Mouse (Mus musculus) hindbrain, embryonic 10.5 days (tissue): ENCODE results near the gene Stk39. TPM values are rescaled to one million over a fixed set of nuclear protein-coding genes. Genes with fewer than 3 reads are reported as not detected.
"Not testable (repeated sequence)": the region's sequence is repeated elsewhere in the genome, so short reads cannot be mapped to it uniquely, and the experiment has no call there.

Source experiments
- DNase-seq: peaks from one replicate; pipeline ENCODE4 v3.0.0-alpha.2; 2017; ENCODE audit warnings: low spot score
- H3K27ac ChIP-seq: fragments of 300-500 bp; sonication (generic); 2 replicates; pipeline ENCODE4 v1.5.1; 2016; ENCODE audit warnings: mild to moderate bottlenecking, moderate library complexity
- H3K27me3 ChIP-seq: fragments of 300-500 bp; sonication (generic); 2 replicates; pipeline ENCODE4 v1.6.1; 2016; ENCODE audit warnings: mild to moderate bottlenecking; ENCODE audit not compliant: poor library complexity, insufficient read depth, severe bottlenecking
- H3K36me3 ChIP-seq: fragments of 300-500 bp; sonication (generic); 2 replicates; pipeline ENCODE4 v1.6.1; 2016; ENCODE audit warnings: mild to moderate bottlenecking, moderate library complexity
- H3K4me1 ChIP-seq: fragments of 300-500 bp; sonication (generic); replicated peaks from 2 replicates; pipeline ENCODE4 v1.6.1; 2016; ENCODE audit warnings: mild to moderate bottlenecking
- H3K4me3 ChIP-seq: fragments of 300-500 bp; sonication (generic); 2 replicates; pipeline ENCODE4 v1.5.1; 2016; ENCODE audit warnings: mild to moderate bottlenecking, moderate library complexity
- H3K9me3 ChIP-seq: fragments of 300-500 bp; sonication (generic); 2 replicates; pipeline ENCODE4 v1.6.1; 2016; ENCODE audit warnings: mild to moderate bottlenecking, moderate library complexity
- WGBS: fragments of 180-500 bp; shearing (Covaris S2); methylation state at CpG from one replicate; pipeline ENCODE4 v1.1.7; 2016; 5-methylcytosine and 5-hydroxymethylcytosine counted together
- polyA plus RNA-seq: library from polyadenylated mRNA; unstranded; fragments of >200 nt; fragmentation: Nextera tagmentation; extraction: Ambion mirVana; gene quantifications from 2 replicates; pipeline ENCODE4 v1.2.1, GENCODE M21; 2016

The Stk39 gene
- polyA plus RNA-seq, 1 experiment from 2014 or later = 37.3 TPM

DNA sequence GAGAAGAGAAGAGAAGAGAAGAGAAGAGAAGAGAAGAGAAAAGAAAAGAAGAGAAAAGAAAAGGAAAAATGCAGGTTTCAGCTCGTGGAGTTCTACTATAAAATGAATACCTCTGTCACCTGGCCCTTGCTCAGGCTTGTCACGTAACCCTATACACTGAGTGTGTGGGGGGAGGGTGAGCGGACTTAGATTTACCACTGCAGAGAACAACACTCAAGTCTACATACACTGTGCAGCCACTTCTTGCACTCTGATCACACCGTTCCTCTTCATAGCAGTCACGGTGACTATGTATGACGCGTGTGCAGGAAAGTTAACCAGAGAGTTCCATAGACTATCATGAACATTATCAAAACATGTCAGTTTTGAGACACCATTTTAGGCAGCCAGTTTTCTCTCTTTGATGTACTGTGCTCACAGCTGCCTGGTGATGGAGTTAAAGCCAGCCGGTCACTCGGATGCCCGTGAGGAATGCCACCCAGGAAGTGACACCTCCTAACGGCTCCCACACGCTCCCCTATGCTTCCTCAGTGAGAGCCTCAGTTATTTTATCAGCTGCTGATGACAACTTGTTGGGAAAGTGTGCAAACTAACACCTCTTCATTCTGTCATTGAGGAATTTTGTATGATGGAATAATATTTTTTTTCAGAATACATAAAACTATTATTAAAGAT, 228.1 kb downstream of the Stk39 start:
- H3K27ac ChIP-seq = no peak overlapping the region
- 84% methylated on average over 12 of the region's 12 CpGs for WGBS
- H3K36me3 ChIP-seq = peaks cover 29% of the 10 kb centered on the region
- H3K27me3 ChIP-seq = no peaks in the 10 kb centered on the region
- H3K9me3 ChIP-seq = no peaks in the 10 kb centered on the region
- DNase-seq = no peak
- H3K4me3 ChIP-seq = no peak overlapping the region
- H3K4me1 ChIP-seq = 0 out of 2 replicates have a peak, but pooled peaks cover 10% of the 10 kb centered on the region

DNA sequence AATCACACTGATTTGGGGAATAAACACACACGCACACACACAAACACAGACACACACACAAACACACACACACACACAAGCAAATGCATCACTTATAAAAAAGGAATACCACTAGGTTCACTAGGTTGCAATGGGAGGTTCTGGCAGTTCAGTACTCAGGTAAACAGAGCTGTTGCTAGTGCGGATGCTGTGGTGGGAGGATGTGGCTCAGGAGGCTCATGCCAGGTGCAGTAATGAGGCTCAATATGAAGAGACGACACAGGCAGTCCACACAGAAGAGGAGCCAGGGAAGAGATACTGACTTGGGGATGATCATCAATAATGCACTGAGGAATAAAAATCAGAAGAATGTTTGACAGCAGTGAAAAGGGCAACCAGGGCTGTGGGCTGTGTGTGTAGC, 228.8 kb downstream of the Stk39 start:
- 0 out of 2 replicates have a peak, but pooled peaks cover 10% of the 10 kb centered on the region for H3K4me1 ChIP-seq
- H3K36me3 ChIP-seq = peaks cover 30% of the 10 kb centered on the region
- H3K4me3 ChIP-seq = no peak overlapping the region
- WGBS = 89% methylated on average over 3 of the region's 3 CpGs
- DNase-seq = no peak
- H3K27me3 ChIP-seq = no peaks in the 10 kb centered on the region
- no peak overlapping the region for H3K27ac ChIP-seq
- H3K9me3 ChIP-seq = no peaks in the 10 kb centered on the region

DNA sequence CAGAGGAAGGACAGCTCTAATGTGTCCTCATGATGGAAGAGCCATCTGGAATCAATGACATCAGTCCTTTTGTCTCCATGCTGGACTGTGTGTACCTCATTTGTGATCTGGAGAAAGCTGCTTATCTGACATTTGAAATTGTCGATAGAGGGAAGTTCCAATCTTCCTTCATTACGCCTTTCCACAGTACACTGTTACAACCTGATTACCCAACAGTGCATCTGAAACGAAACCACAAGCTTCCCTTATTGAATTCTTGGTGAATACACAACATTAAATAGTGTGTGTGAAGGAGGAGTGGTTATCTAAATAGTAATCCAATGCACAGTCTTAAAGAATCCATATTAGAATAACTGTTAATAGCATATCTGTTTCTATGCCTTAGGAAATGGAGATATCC, 230.0 kb downstream of the Stk39 start:
- Histone ChIP-seq H3K27ac (no peak overlapping the region), H3K4me3 (no peak overlapping the region), H3K36me3 (peaks cover 22% of the 10 kb centered on the region), H3K9me3 (no peaks in the 10 kb centered on the region), H3K27me3 (no peaks in the 10 kb centered on the region), H3K4me1 (0 out of 2 replicates have a peak, but pooled peaks cover 10% of the 10 kb centered on the region)
- 97% methylated on average over 3 of the region's 3 CpGs for WGBS
- DNase-seq = no peak

DNA sequence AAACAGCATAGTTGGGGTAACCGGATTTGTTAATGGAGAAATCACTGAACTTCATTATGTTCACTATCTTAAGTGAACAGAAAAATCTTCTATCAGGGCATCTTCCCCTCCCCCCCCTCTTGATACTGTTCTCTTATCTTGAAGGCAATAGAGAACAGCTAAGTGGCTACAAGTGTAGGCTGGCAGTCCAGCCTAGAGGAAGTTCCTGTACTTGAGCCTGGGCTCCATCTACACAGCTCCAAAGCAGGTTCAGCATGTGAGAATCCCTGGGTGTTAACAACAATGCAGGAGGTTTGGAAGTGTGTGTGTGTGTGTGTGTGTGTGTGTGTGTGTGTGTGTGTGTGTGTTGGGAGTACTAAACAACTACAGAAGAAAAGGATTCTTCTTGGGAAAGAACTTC, 230.4 kb downstream of the Stk39 start:
- H3K27me3 ChIP-seq = no peaks in the 10 kb centered on the region
- DNase-seq = no peak
- 90% methylated on average over 1 of the region's 1 CpGs for WGBS

DNA sequence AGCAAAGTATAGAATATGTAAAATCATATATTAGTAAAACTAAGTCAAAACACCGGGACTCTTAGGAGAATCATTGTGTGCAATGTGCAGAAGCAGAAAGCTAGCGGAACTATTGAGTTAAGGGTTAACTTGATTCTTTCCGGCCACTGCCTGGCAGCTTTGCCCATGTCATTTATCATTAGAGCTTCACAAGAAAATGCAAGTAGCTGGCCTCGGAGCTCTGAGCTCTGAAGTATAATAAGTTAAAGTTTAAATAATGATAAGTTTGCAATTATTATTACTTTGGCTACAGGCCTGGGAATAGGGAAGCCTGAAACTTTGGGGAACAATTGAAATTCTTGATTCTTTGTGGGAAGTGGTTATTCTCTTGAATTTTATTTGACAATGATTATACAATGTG, 232.7 kb downstream of the Stk39 start:
- H3K4me3 ChIP-seq, H3K27me3 ChIP-seq, H3K27ac ChIP-seq, H3K9me3 ChIP-seq, DNase-seq: not testable (repeated sequence)
- H3K4me1 ChIP-seq = peaks cover 12% of the 10 kb centered on the region
- H3K36me3 ChIP-seq = peaks cover 22% of the 10 kb centered on the region
- 43% methylated on average over 4 of the region's 4 CpGs for WGBS

More for the DNA sequence above, 230.4 kb downstream of the Stk39 start:
- H3K4me3 ChIP-seq = no peak overlapping the region
- H3K27ac ChIP-seq = no peak overlapping the region
- peaks cover 22% of the 10 kb centered on the region for H3K36me3 ChIP-seq
- H3K9me3 ChIP-seq = no peaks in the 10 kb centered on the region
- H3K4me1 ChIP-seq = 0 out of 2 replicates have a peak, but pooled peaks cover 10% of the 10 kb centered on the region

DNA sequence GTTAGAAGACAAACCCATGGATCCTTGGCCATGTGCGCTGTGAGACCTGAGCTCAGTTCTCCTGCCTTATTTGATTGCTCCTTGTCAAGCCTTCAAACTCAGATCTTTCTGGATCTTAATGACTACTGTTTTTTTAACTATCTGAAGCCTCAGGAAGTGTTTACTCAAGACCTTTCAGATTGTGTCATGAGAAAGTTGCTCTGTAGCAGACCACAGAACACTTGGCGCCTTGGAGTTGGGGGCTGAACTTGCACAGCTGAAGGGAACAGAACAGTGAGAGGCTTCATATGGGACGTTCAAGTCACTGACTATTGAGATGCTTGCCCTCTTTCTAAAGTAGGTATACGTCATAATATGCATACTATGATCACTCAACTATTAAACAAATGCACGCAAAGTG, 239.1 kb downstream of the Stk39 start:
- H3K27ac ChIP-seq = no peak overlapping the region
- H3K36me3 ChIP-seq = peaks cover 15% of the 10 kb centered on the region
- no peak for DNase-seq
- H3K4me1 ChIP-seq = peaks cover 12% of the 10 kb centered on the region
- WGBS = 93% methylated on average over 5 of the region's 5 CpGs
- H3K27me3 ChIP-seq = no peaks in the 10 kb centered on the region
- H3K4me3 ChIP-seq = no peak overlapping the region
- no peaks in the 10 kb centered on the region for H3K9me3 ChIP-seq

DNA sequence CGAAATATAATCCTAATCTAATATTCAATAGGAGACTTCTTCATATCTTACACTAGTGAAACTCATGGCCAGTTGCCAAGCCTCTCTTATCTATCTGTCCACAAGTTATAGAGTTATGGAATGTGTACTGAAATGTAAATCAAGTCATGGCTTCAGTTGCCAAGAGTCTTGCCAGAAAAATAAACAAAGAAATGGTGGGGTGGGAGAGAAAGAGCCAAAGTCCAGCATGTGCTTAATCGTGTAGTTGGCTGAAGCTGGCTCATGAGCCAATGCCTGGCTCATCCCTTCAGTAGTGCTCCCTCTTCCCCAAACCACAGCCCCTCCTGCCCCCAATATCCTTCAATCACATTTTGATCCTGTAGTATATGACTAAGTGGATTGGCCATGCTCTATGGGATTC, 242.2 kb downstream of the Stk39 start:
- DNase-seq = no peak
- Histone ChIP-seq H3K4me1 (peaks cover 8% of the 10 kb centered on the region), H3K4me3 (no peak overlapping the region), H3K9me3 (no peaks in the 10 kb centered on the region), H3K27me3 (no peaks in the 10 kb centered on the region), H3K36me3 (peaks cover 15% of the 10 kb centered on the region), H3K27ac (no peak overlapping the region)
- WGBS = 91% methylated on average over 2 of the region's 2 CpGs

DNA sequence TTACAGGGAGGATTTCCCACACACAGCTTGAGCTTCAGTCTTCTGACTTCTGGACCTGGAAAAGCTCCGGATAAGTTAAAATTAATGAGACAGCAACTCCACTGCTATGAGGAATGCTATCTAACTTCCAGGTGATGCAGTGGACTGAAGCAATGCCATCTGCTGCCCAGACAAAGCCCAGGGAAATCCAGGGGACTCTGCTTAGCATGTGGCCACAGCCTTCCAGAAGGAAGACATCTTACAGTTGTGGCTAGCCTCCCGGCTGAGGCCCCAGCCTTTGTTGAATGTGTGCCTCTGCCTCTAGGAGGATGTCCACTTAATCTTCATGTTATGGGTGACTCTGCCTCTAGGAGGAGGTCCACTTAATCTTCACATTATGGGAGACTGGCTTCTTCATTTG, 243.0 kb downstream of the Stk39 start:
- 0 out of 2 replicates have a peak, but pooled peaks cover under 1% of the 10 kb centered on the region for H3K4me1 ChIP-seq
- WGBS = 90% methylated on average over 2 of the region's 2 CpGs
- H3K36me3 ChIP-seq = peaks cover 15% of the 10 kb centered on the region
- no peaks in the 10 kb centered on the region for H3K27me3 ChIP-seq
- H3K4me3 ChIP-seq = no peak overlapping the region
- DNase-seq = no peak
- H3K9me3 ChIP-seq = no peaks in the 10 kb centered on the region
- H3K27ac ChIP-seq = no peak overlapping the region

DNA sequence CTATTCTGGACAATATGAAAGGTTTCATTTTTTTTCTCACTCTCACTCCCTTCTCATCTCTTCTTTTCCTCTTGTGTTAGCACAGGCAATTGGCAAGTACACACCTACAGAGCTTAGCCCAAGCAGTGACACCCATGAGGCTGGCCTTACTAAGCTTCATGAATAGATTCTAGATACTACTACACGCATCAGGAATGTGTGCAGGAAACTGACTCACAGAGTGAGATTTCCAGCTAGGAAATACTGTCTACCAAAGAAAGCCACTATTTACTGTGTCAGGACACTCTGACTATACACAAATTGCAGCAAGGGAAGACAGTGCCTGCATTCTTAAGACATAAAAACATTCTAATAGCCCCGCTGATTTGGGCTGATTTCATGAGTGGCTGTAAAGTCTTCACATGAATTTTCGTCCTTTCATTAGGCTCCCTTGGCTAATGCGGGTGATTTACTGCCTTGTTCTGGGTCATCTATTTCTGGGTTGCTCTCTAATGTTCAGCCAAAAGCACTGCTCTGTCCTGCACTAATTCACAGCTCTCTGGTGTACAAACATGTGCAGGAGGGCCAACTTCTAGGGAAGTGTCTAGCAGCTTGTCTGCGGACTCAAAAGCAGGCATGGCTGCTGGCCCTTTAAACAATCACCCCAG, 249.7 kb downstream of the Stk39 start:
- Histone ChIP-seq H3K4me3 (no peak overlapping the region), H3K27ac (no peak overlapping the region), H3K36me3 (peaks cover 23% of the 10 kb centered on the region), H3K4me1 (0 out of 2 replicates have a peak, but pooled peaks cover 4% of the 10 kb centered on the region), H3K9me3 (no peaks in the 10 kb centered on the region), H3K27me3 (no peaks in the 10 kb centered on the region)
- DNase-seq = no peak
- 81% methylated on average over 5 of the region's 5 CpGs for WGBS

DNA sequence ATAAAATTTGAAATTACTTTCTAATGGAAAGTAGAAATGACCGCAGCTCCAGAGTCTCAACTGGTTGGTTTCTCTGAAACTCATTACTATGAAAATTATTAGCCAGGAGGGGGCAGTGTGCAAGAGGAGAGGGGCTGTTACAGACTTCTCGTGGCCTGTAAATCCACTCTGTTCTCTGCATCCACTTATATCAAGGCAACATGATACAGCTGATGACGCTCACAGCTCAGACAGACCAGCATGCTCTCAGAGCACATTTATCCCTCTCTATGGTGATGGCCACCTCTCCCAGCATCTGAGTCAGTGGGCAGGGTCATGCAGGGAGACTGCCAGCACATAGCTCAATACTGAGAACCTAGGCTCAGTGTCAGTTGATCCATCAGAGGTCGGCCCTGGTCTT, 250.8 kb downstream of the Stk39 start:
- Histone ChIP-seq H3K4me3 (no peak overlapping the region), H3K36me3 (peaks cover 23% of the 10 kb centered on the region), H3K27me3 (no peaks in the 10 kb centered on the region), H3K4me1 (0 out of 2 replicates have a peak, but pooled peaks cover 4% of the 10 kb centered on the region), H3K9me3 (no peaks in the 10 kb centered on the region), H3K27ac (no peak overlapping the region)
- DNase-seq = no peak
- WGBS = 68% methylated on average over 4 of the region's 4 CpGs

DNA sequence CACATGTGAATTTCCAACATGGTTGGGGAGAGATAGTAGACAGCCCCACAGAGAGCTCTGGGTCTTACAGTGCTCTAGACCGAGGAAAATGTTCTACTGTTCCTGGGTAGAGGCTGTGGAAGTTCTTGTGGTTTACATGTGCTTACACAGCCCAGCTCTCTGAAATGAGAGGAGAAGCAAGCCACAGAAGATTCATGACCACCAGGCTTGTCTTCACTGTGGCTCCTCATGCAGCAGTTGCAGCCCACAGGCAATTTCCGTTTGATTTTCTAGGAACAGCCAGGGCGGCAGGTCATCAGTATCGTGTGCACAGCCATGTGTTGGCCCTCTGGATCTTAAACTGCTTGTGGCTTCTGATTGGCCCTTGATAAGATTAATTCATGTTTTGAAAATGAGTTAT, 252.2 kb downstream of the Stk39 start:
- peaks cover 23% of the 10 kb centered on the region for H3K36me3 ChIP-seq
- 0 out of 2 replicates have a peak, but pooled peaks cover 4% of the 10 kb centered on the region for H3K4me1 ChIP-seq
- no peak overlapping the region for H3K4me3 ChIP-seq
- H3K9me3 ChIP-seq = no peaks in the 10 kb centered on the region
- no peak for DNase-seq
- no peak overlapping the region for H3K27ac ChIP-seq
- no peaks in the 10 kb centered on the region for H3K27me3 ChIP-seq
- 92% methylated on average over 4 of the region's 4 CpGs for WGBS

DNA sequence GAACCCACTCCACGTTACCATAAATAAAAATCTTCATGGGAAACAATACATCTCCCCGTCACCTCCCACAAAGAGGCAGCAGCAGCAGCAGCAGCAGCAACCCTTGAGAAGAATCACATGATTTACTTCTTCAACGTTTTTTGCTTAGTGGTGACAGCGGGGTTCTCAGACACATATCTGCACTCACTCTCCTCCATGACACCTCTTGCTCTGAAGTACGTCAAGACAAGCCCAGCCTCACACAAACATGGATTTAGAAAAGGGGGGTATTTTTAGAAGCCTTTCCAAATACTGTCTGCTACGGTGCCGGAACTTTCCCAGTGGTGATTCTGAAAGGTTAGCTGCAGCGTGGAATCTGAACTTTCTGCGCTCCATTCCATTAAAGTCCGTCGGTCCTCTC, 256.9 kb downstream of the Stk39 start:
- Histone ChIP-seq H3K4me3 (no peak overlapping the region), H3K27ac (no peak overlapping the region), H3K36me3 (peaks cover 23% of the 10 kb centered on the region), H3K9me3 (no peaks in the 10 kb centered on the region), H3K4me1 (0 out of 2 replicates have a peak, but pooled peaks cover 4% of the 10 kb centered on the region), H3K27me3 (no peaks in the 10 kb centered on the region)
- DNase-seq = no peak
- WGBS = 92% methylated on average over 11 of the region's 11 CpGs

DNA sequence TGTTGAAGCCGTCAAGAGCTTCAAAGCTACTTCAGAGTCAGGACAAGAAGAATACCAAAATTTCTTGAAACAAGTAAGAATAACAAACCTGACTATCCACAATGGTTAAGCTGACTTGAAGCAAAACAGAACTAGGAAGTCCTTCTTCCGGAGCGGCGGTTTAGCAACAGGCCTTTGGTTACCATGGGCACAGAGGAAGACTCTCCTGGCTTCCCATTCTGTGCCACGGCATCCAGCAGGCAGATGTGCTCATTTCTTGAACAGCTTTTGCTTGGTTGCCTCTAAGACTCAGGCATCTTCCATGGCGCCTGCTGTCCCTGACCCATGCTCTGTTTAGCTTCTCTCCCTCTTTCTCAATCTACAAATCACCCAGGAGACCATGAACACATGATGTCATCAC, 257.7 kb downstream of the Stk39 start:
- 0 out of 2 replicates have a peak, but pooled peaks cover 4% of the 10 kb centered on the region for H3K4me1 ChIP-seq
- no peak overlapping the region for H3K27ac ChIP-seq
- H3K27me3 ChIP-seq = no peaks in the 10 kb centered on the region
- DNase-seq = no peak
- WGBS = 74% methylated on average over 6 of the region's 6 CpGs
- no peak overlapping the region for H3K4me3 ChIP-seq
- H3K36me3 ChIP-seq = peaks cover 23% of the 10 kb centered on the region
- no peaks in the 10 kb centered on the region for H3K9me3 ChIP-seq
